Mouse (Mus musculus): ENCODE data around the gene Dusp8.

DNA sequence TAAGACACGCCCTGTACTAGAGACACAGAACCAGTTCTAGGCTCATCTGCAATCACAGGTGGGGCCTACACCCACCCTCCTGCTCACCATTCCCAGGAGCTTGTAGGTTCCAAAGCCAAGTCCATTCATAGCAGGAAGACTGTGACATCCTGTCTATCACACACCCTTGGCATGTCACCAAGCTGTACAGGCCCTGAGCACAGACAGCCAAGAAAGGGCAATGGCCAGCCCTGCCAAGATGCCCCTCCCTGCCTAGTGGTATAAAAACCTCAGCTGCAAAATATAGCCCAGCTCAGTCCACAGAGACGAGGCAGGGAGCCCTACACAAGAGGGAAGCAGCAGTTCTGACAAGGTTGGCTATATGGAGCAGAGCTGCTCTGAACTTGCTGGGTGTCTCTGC, 61.4 kb downstream of the Dusp8 start:
- TF ChIP-seq HCFC1 (IDR thresholded peaks at IDR 0.05; ENCODE audit: low read depth, low read length) (no peak), MAFK (IDR thresholded peaks at IDR 0.05; ENCODE audit: insufficient replicate concordance, low read length) (no peak), CTCF (conservative IDR thresholded peaks at IDR 0.05 in 1 of 2, IDR thresholded peaks at IDR 0.05 in 1 of 2; ENCODE audit: low read depth in 2 of 2, low read length in 2 of 2) (no peak), POLR2A (IDR thresholded peaks at IDR 0.05; ENCODE audit: low read depth, low read length) (no peak), MYC (IDR thresholded peaks at IDR 0.05; ENCODE audit: low read depth, low read length) (no peak), MAX (IDR thresholded peaks at IDR 0.05; ENCODE audit: low read length) (no peak), ZNF384 (IDR thresholded peaks at IDR 0.05; ENCODE audit: low read depth, low read length) (no peak), POLR2AphosphoS2 (IDR thresholded peaks at IDR 0.05; ENCODE audit: low read depth, low read length) (no peak), TCF12 (IDR thresholded peaks at IDR 0.05; ENCODE audit: low read depth, low read length) (no peak), TBP (conservative IDR thresholded peaks at IDR 0.05; ENCODE audit: low read depth, low read length) (no peak), GABPA (IDR thresholded peaks at IDR 0.05; ENCODE audit: insufficient replicate concordance, low read depth, low read length) (no peak)

Data from CH12.LX (cell line).